Mouse (Mus musculus): ENCODE measurements around the gene Dalrd3.
"Not testable (repeated sequence)": the region's sequence is repeated elsewhere in the genome, so short reads cannot be mapped to it uniquely, and the experiment has no call there.

The Dalrd3 gene

DNA sequence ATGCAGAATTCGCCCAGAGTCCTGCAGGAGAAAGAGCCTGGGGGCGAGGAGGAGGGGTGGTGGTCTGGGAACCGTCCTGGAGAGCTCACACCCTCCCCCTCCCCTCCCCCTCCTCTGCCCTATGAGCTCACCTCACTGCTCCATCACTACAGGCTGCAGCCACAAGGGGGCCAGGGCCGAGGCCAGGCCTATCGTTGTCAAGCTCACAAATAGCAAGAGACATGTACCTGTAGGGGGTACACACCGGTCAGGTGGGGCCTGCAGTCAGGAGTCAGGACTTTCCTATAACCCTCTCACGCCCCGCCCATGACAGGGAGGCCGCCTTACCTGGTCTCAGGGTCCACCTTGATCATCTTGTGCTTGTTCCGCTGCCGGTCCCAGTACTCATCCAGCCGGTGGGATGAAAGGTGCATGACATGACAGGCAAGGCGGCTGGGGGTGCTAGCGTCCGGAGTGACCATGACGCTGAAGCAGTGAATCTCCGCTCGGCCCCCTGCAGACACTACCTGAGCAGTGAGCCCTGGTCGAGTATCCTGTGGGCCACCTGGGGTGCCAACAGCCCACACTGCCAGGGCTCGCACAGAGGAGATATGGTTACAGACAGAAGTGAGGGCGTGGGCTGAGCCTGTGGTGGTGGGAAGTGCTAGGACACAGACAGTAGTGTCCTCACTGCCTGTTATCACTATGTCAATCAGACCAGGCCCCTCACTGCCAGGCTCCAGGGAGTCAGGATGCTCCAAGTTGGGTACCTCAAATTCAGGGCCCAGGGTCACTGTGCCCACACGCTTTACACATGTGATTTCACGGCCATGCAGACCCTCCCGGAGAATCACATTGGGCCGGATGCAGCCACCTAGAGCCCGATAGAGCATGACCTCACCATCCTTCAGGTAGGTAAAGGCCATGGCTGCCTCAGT lies 4.3 kb downstream of the Dalrd3 start:
- peak in 1 of 2 experiments; percentile 61 for DNase-seq

DNA sequence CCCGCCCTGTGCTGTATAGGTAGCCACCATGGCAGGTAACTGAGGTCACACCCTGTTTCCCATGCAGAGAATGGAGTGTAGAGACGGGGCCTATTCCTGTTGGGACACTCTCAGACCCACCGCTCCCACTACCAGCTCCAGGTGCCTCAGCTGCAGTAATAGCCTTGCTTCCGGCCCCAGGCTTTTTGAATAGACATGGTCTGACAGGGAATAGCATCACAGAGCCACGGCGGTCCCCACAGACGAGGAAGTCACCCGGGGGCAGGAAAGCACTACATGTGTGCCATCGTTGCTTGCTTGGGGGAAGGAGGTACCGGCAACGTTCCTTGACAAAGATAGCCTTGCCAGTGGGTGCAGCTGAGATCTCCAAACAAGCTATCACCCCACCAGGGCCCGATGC lies 5.2 kb downstream of the Dalrd3 start:
- no peak for DNase-seq

DNA sequence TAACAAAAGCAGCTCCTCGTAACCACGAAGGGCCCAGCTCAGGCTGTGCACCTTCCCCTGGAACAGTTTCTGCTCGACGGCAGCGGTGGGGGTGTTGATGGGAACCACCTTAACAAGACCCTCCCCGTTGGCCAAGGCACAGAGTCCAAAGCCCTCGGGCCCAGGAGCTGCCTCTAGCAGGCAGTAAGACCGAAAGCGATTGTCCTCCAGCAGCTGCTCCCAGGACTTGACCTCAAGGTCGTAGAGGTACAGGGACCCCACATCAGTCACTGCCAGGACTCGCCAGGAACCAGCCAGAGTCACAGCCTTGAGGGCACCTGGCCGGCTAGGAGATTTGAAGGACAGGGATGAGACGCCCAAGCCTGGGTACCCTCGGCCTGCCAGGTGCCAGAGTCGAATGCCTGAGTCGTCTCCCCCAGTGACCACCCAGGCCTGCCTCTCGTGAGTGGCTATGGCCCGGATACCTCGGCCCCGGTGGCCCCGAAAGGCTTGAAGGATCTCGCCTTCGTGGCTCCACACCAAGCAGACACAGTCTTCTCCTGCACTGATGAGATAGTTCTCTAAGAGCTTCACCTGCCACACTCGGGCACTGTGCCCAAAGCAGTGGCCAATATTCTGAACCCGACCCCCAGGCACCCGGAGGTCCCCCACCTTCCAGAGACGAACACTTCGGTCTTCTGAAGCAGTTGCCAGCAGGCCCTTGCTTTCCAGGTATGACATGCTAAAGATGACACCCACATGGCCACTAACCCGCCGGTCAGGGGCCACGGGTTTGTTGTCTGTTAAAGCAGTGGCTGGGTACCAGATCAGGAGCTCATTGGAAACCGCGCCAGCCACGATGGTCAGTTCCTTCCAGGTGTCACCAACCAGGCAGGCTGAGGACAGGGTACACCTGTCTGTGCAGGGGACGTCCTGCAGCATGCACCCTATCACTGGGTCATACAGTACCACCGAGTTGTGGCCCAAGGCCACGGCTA lies 5.9 kb downstream of the Dalrd3 start:
- DNase-seq, result no peak

DNA sequence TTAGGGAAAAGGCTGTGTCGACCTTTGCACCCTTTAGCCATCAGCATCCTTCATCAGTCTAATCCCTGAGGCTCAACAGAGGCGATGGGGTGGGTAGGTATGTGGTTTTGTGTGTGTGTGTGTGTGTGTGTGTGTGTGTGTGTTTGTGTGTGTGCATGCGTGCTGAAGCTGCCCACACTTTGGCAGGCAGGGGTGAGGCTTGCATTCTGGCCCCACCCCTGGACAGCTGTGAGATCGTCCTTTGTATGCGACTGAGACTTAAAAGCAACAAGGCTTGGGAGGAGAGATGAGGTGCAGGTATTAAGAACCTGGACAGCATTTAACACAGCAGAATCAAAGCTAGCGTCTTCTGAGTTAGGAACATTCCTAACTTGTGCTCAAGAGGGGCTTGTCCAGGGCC lies 7.3 kb downstream of the Dalrd3 start:
- no peak for DNase-seq

DNA sequence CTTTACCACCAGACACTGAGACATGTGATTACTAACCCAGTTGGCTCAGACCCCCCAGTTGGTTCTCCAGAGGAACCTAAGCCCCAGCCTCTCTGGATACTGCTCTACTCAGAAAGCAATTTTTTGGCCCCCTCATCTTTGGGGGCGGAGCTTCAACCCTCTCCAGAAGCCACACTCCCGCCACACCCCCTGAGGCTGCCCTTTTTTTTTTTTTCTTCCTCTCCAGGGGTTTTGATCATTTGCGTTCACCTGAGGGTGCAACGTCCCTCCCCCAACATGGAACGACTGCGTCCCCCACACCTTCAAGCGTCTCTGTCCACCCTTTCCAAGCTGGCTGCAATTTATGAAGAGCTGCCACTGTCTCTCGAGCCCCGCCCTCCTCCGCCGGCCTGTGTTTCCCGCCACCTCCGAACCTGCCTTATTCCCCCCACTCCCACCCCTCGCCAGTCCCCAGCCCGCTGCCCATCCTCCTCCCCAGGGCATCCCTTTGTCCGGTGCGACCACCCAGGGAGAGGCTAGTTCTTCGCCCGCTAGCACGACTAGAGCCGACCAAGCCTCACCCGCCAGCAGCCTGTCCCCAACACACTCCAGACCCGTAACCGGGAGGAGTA lies 8.4 kb downstream of the Dalrd3 start:
- DNase-seq, result peak; percentile 47 to 58

DNA sequence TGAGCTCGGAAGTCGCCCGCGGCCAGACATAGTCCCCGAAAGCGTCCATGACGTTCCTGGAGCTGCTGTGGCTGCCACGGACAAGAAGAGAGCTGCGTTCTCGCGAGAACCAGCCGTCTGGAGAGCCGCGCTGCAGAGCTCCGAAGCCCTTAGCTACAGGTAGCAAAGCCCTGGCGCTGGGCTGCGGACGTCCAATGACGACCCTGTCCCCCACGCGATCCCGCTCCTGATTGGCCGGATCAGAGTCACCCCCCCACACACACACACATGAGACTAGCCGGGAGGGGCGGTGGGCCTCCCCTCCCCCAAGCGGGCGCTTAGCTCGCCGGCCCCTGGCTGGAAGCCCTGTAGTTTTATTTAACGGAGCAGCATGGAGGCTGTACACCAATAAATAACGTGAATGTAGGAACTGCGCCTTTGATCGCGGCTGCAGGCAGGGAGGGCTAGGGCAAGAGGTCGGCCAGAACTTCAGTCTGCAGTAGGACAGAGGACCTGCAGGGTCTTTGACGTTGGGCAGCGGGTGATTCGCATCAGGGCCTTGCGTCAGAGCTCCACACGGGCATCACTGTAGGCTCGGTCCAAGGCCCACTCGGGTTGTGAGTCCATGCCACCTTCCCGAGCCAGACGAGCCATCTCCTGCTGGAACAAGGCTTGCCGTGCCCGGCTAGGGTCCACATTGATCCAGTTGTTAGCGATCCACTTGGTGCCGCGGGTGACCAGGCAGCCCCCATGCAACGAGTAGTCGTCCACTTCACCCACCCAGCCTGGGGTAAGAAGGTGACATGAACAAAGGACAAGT lies 9.1 kb downstream of the Dalrd3 start, which contains the start of gene Wdr6:
Wdr6 (minus strand) TSS at position 195 of the 799 bp plus-strand sequence.
- peak; percentile 82 to 91 for DNase-seq

DNA sequence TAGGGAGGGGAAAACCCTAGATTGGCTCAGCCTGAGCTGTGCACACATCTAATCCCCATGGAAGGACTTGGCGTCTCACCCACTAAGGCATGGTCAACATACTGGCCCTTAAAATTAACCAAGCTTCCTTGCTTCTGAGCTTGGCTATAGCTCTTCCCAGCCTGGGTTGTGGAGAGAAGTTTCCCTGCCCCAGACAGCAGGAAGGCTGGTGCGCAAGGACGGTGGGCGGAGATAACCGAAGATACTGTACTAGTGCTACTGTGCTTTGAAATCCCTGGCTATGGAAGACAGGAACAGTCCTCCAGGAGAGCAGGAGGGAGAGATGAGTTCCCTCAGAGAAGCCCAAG lies 9.6 kb downstream of the Dalrd3 start:
- DNase-seq, result no peak

DNA sequence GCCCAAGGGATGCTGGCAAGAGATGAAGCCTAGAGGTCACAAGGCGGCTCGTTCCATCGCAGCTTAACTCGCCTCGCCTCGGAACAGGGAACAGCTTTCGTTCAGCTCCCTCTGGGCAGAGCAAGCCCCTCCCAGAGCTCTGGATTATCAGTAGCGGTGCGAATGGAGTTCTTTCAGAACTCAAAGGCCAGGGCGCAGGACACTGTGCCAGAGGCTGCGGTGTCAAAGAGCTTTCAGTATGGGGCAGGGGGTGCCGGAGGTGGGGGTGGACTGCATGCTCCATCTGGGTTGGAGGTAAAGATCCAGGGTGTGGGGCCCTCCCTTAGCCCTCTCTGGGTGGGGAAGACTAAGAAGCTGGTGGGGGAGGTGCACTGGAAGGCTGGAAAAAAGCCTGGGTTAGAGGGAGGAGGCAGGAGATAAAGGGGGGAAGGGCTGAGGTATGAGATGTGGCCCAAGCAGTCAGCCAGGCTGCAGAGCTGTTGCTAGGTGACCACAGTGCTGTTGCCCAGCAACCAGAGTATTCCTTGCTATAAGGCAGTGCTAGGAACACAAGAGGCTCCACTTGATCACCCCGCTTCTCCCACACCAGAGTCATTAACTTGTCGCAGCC lies 18.0 kb downstream of the Dalrd3 start:
- DNase-seq, result peak; percentile 53 to 75

DNA sequence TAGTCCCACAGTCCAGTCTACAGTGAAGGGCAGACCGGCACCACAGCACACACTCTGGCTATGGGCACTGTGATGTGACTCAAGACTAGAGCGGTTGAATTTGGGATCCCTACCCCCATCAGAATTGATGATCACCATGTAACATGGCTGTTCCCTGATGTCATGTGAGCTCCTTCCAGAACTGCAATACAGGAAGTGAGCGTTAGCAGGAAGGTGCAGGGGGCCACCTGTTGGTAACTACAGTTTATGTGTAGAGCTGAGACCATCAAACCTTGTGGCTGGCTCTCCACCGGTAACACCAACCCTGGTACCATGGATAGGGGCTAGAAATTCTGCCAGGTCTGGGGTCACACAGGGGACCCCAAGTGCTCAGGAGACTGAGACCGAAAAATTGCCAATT lies 19.5 kb downstream of the Dalrd3 start:
- DNase-seq, result no peak

DNA sequence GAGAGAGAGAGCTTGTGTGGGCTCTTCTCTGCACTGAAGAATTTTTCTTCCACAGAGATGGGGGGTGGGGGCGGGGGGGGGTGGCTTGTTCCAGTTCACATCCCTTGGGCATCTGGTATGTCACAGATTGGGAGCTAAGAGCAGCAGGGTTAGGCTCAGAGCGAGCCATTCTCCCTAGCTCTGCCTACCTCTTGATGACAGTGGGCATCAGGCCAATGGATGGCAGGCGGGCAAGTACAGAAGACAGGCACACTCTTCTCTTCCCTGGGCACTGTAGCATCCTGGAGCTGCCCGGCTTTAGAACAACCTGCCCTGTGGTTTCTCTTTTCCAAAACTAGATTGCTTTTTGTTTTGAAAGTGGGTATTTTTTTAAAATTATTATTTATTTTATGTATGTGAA lies 21.8 kb downstream of the Dalrd3 start:
- peak; percentile 61 to 65 for DNase-seq

DNA sequence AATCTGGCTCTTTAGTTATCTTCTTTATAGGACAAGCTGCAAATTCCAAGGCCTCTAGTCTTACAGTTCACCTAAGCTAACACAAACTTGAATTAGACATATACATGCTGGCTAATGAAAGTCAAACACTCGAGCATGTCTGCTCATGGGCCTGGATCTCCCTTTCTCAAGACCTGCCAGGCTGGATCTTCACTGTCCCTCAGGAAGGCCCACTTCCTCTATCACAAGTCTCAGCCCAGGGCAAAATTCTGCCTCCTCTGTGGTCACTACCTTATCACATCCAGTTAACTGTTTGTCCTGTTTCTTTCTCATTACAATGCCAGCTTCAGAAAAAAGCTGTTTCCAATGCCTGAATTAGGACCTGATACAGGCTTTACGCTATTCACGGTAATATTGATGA lies 24.7 kb downstream of the Dalrd3 start:
- DNase-seq, result no peak

DNA sequence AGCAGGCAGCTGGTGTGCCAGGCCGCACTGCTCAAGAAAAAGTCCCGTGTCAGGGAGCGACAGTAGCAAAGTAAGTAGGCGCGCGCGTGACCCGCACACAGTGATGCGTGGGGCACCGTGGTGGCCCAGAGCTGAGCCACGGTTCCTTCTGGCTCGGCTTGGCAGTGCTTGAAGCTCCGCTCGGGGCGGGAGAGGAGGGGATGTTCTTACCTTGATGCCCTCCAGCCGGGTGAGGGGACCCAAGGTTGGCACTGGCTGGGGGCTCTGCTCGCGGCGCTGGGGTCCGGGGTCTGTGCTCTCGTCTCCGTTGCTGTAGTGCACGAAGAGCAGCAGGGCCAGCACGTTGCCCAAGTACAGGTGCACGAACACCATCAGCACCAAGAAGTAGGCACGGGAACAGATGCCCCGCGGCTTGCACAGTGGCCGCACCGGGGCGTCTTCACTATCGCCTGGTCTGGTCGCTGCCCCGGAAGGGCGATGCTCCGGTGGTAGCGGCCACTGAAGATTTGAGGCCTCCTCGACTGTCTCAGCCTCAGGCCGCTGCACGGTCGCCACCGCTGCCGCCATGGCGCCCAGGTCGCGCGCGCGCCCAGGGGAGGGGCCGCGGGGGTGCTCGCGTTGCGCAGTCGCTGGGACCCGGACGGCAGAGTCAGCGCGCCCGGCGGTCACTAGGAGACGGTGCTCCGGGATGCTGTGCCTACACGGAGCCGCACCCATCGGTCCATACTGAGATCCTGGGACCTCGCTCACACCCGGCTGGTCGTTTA lies 27.5 kb downstream of the Dalrd3 start, which contains the start of gene P4htm:
P4htm (minus strand) TSS at position 670 of the 767 bp plus-strand sequence.
- DNase-seq, result peak; percentile 82 to 87

DNA sequence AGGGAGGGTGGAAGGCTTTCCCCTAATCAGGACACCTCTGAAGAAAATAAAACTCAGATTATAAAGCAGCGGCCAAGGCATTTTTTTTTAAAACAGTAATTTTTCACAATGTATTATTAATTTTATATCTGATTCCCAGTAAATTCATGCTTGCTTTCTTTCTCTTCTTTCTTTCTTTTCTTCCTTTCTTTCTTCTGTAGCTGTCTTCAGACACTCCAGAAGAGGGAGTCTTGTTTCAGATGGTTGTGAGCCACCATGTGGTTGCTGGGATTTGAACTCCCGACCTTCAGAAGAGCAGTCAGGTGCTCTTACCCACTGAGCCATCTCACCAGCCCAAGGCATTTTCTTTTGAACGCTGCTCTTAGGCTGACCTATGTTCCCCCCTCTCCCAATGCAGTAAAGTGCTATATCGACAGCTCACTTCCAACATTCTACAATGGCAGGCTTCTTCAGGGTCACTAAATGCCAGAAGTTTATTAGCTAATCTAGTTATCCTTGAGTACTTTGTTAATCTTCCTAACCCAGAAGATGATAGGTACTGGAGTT lies 29.4 kb downstream of the Dalrd3 start:
- no peak for DNase-seq

DNA sequence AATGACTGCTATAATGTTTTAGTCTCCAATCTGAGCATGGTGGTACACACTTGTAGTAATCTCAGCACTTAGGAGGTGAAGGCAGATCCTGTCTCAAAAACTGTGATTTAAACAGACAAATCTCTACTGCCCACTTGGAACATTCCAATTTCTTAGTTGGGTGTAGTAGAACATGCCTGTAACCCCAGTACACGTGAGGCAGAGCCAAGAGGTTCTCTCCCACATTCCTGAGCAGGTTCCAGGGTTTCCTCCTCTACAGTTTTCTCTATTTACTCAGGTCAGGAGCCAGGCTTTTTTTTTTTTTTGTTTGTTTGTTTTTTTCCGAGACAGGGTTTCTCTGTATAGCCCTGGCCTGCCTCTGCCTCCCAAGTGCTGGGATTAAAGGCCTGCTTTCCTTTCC lies 30.3 kb downstream of the Dalrd3 start:
- no peak for DNase-seq

DNA sequence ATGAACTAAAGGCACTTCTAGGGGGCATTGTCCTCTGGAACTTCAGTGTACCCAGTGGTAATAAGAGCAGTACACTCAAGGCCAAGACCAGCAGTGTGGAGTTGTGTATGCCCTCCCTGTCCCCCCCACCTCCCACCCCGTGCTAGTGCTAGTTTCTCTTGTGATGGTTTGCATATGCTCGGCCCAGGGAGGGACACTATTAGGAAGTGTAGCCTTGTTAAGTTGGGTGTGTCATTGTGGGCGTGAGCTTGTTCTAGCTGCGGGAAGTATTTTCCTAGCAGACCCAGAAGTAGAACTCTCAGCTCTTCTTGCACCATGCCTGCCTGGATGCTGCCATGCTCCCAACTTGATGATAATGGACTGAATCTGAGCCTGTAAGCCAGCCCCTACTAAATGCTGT lies 32.3 kb downstream of the Dalrd3 start:
- DNase-seq, result no peak

DNA sequence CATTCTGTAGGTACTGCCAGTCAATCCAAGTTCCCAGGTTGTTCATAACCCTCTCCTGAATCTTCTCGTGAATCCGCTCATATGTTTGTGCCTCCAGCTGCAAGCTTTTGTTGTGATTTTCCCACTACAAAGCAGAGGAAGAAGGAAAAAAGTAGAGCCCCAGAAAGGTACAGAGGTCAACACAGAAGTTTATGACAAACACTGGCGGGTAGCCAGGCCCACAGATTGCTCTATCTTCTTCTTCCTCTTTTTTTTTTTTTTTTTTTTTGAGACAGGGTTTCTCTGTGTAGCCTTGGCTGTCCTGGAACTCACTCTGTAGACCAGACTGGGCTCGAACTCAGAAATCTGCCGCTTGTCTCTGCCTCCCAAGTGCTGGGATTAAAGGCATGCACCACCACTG lies 38.2 kb downstream of the Dalrd3 start:
- not testable (repeated sequence) for DNase-seq

DNA sequence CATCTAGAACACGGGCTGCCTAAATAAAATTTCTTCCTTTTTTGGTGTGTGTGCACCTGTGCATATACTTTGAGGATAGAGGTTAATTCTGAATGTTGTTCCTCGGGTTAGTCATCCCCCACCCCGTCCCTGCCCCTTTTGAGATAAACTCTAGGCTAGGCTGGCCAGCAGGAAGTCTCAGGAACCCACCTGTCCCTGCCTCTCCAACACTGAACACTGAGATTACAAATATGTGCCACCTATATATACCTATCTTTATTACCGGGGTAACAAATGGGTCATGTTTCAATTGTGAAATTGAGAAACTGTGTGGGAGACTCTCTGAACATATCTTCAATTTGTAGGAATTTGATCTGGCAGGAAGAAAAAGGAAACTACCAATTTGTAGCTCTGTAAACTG lies 39.2 kb downstream of the Dalrd3 start:
- no peak for DNase-seq

DNA sequence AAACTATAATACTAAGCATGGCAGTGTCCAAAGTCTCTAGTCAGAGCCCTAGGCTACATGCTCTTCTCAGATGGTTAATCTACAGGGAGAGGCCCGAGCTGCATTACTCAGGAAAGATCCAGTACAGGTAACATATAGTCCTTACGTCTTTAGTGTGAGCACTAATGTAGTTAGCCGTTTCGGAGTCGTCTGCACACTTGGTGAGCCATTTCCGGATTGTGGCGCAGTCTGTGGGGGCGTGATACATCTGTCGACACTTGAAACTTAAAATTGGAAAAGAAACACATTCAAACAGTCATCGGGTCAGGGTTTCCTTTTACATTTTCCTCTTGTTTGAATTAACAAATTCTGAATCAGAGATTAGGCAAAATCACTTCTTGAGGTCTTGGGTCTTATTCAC lies 41.8 kb downstream of the Dalrd3 start:
- no peak for DNase-seq

DNA sequence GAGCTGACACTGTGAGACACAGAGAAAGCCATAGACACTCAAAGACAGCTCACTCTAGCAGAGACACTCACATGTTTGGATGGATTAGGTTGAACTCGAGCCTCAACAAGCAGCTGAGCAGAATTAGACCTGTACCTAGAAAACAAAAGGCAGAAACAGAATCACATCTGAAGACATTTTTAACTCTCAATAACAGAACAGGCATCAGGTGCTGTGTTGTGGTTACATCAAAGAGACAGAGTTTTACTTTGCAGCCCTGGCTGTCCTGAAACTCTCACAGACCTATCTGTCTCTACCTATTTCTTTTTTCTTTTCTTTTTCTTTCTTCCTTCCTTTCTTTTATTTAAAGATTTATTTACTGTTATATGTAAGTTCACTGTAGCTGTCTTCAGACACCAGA lies 47.6 kb downstream of the Dalrd3 start:
- no peak for DNase-seq
